Mouse (Mus musculus) lung, embryonic 16.5 days (tissue): ENCODE results near the gene Sorcs3. TPM values are rescaled to one million over a fixed set of nuclear protein-coding genes. Genes with fewer than 3 reads are reported as not detected.

Experiments used
- ATAC-seq: fragments of 200-750 bp; cut with Nextera tagmentation; 2 replicates; pipeline ENCODE4 v1.8.0; 2017; ENCODE audit warnings: low read depth, mild to moderate bottlenecking, moderate library complexity
- H3K27ac ChIP-seq: fragments of 300-500 bp; sonication (generic); 2 replicates; pipeline ENCODE4 v1.5.1; 2014; ENCODE audit warnings: mild to moderate bottlenecking, control low read depth, low read length
- H3K27me3 ChIP-seq: fragments of 300-500 bp; sonication (generic); 2 replicates; pipeline ENCODE4 v1.6.1; 2014; ENCODE audit warnings: low read depth, low read length, mixed read lengths; ENCODE audit not compliant: control insufficient read depth, insufficient read depth
- H3K36me3 ChIP-seq: fragments of 300-500 bp; sonication (generic); 2 replicates; pipeline ENCODE4 v1.6.1; 2014; ENCODE audit warnings: low read length; ENCODE audit not compliant: control insufficient read depth, insufficient read depth
- H3K4me1 ChIP-seq: fragments of 300-500 bp; sonication (generic); replicated peaks from 2 replicates; pipeline ENCODE4 v1.6.1; 2014; ENCODE audit warnings: low read length, mixed read lengths; ENCODE audit not compliant: control insufficient read depth, insufficient read depth
- H3K4me2 ChIP-seq: fragments of 300-500 bp; sonication (generic); 2 replicates; pipeline ENCODE4 v1.6.1; 2014; ENCODE audit warnings: low read depth, low read length, control low read depth
- H3K4me3 ChIP-seq: fragments of 300-500 bp; sonication (generic); 2 replicates; pipeline ENCODE4 v1.5.1; 2014; ENCODE audit warnings: mild to moderate bottlenecking, low read length, control low read depth
- H3K9ac ChIP-seq: fragments of 300-500 bp; sonication (generic); 2 replicates; pipeline ENCODE4 v1.6.1; 2014; ENCODE audit warnings: low read length, control low read depth
- H3K9me3 ChIP-seq: fragments of 300-500 bp; sonication (generic); 2 replicates; pipeline ENCODE4 v1.6.1; 2016; ENCODE audit warnings: low read length; ENCODE audit not compliant: control insufficient read depth
- WGBS: fragments of 180-500 bp; shearing (Covaris S2); extraction: QIAGEN DNeasy Blood & Tissue Kit; methylation state at CpG from one replicate; pipeline ENCODE4 v1.1.7; 2014; 5-methylcytosine and 5-hydroxymethylcytosine counted together
- polyA plus RNA-seq: library from polyadenylated mRNA; unstranded; fragments of >200 nt; fragmentation: Nextera tagmentation; extraction: Ambion mirVana; gene quantifications from 2 replicates; pipeline ENCODE4 v1.2.1, GENCODE M21; 2015

The Sorcs3 gene
- polyA plus RNA-seq, 1 experiment from 2014 or later = 0.20 TPM

GRCm38 (mm10) chr19:48206861-48207730 is 1.3 kb downstream of the Sorcs3 start:
- Histone ChIP-seq H3K4me1 (peaks cover 8% of the 10 kb centered on the region), H3K4me2 (peak overlapping the region; percentile 91; the same call in 1 of the 2 replicates), H3K27ac (no peak overlapping the region), H3K27me3 (peaks cover 53% of the 10 kb centered on the region), H3K9me3 (no peaks in the 10 kb centered on the region), H3K9ac (no peak overlapping the region), H3K36me3 (no peaks in the 10 kb centered on the region), H3K4me3 (0 out of 2 replicates have a peak overlapping the region, but pooled peaks have one; percentile 8)
- ATAC-seq = no peak
- WGBS = 3% methylated on average over 20 of the region's 21 CpGs

- no peak overlapping the region for H3K4me2 ChIP-seq
- ATAC-seq = no peak
- WGBS = 9% methylated on average over 10 of the region's 10 CpGs
- H3K4me1 ChIP-seq = peaks cover 8% of the 10 kb centered on the region
- H3K27ac ChIP-seq = no peak overlapping the region
- H3K9me3 ChIP-seq = no peaks in the 10 kb centered on the region
- no peak overlapping the region for H3K4me3 ChIP-seq
- H3K27me3 ChIP-seq = peaks cover 53% of the 10 kb centered on the region
- no peak overlapping the region for H3K9ac ChIP-seq
- no peaks in the 10 kb centered on the region for H3K36me3 ChIP-seq
Measured at GRCm38 (mm10) chr19:48207731-48208370, 2.0 kb downstream of the Sorcs3 start.

- ATAC-seq = no peak
- no peak overlapping the region for H3K4me3 ChIP-seq
- H3K9me3 ChIP-seq = no peaks in the 10 kb centered on the region
- H3K27me3 ChIP-seq = no peaks in the 10 kb centered on the region
- H3K27ac ChIP-seq = no peak overlapping the region
- H3K9ac ChIP-seq = no peak overlapping the region
- H3K4me1 ChIP-seq = no peaks in the 10 kb centered on the region
- H3K36me3 ChIP-seq = no peaks in the 10 kb centered on the region
- H3K4me2 ChIP-seq = no peak overlapping the region
Measured at GRCm38 (mm10) chr19:48215379-48215778, 9.6 kb downstream of the Sorcs3 start.

- no peaks in the 10 kb centered on the region for H3K4me1 ChIP-seq
- ATAC-seq = no peak
- WGBS = 55% methylated on average over 13 of the region's 13 CpGs
Measured at GRCm38 (mm10) chr19:48237786-48238372, 32.1 kb downstream of the Sorcs3 start.

GRCm38 (mm10) chr19:48238391-48238790 is 32.6 kb downstream of the Sorcs3 start:
- no peaks in the 10 kb centered on the region for H3K27me3 ChIP-seq
- ATAC-seq = no peak
- no peak overlapping the region for H3K4me3 ChIP-seq
- H3K4me2 ChIP-seq = no peak overlapping the region
- no peaks in the 10 kb centered on the region for H3K36me3 ChIP-seq
- no peak overlapping the region for H3K27ac ChIP-seq
- H3K9me3 ChIP-seq = no peaks in the 10 kb centered on the region
- H3K9ac ChIP-seq = no peak overlapping the region
- H3K4me1 ChIP-seq = no peaks in the 10 kb centered on the region
- 78% methylated on average over 9 of the region's 9 CpGs for WGBS

More at GRCm38 (mm10) chr19:48237786-48238372, 32.1 kb downstream of the Sorcs3 start:
- Histone ChIP-seq H3K27ac (no peak overlapping the region), H3K27me3 (no peaks in the 10 kb centered on the region), H3K36me3 (no peaks in the 10 kb centered on the region), H3K9ac (no peak overlapping the region), H3K9me3 (no peaks in the 10 kb centered on the region), H3K4me2 (no peak overlapping the region), H3K4me3 (no peak overlapping the region)

- Histone ChIP-seq H3K36me3 (no peaks in the 10 kb centered on the region), H3K27me3 (no peaks in the 10 kb centered on the region), H3K9me3 (no peaks in the 10 kb centered on the region), H3K9ac (no peak overlapping the region), H3K4me1 (no peaks in the 10 kb centered on the region), H3K4me3 (no peak overlapping the region), H3K27ac (no peak overlapping the region), H3K4me2 (no peak overlapping the region)
- ATAC-seq = no peak
- whole genome bisulfite sequencing = 65% methylated on average over 2 of the region's 2 CpGs
Measured at GRCm38 (mm10) chr19:48240960-48241359, 35.1 kb downstream of the Sorcs3 start.

- Histone ChIP-seq H3K27ac (no peak overlapping the region), H3K4me2 (no peak overlapping the region), H3K9me3 (no peaks in the 10 kb centered on the region), H3K9ac (no peak overlapping the region), H3K36me3 (no peaks in the 10 kb centered on the region), H3K4me1 (no peaks in the 10 kb centered on the region), H3K4me3 (no peak overlapping the region), H3K27me3 (no peaks in the 10 kb centered on the region)
- WGBS = 53% methylated on average over 3 of the region's 3 CpGs
- no peak for ATAC-seq
Measured at GRCm38 (mm10) chr19:48244036-48244435, 38.2 kb downstream of the Sorcs3 start.

GRCm38 (mm10) chr19:48259223-48259622 is 53.4 kb downstream of the Sorcs3 start:
- Histone ChIP-seq H3K4me2 (no peak overlapping the region), H3K36me3 (no peaks in the 10 kb centered on the region), H3K4me1 (no peaks in the 10 kb centered on the region), H3K27me3 (no peaks in the 10 kb centered on the region), H3K9ac (no peak overlapping the region), H3K9me3 (no peaks in the 10 kb centered on the region), H3K27ac (no peak overlapping the region), H3K4me3 (no peak overlapping the region)
- WGBS = 59% methylated on average over 7 of the region's 7 CpGs
- ATAC-seq = no peak

GRCm38 (mm10) chr19:48260671-48261070 is 54.8 kb downstream of the Sorcs3 start:
- WGBS = 76% methylated on average over 8 of the region's 8 CpGs
- no peaks in the 10 kb centered on the region for H3K27me3 ChIP-seq
- H3K27ac ChIP-seq = no peak overlapping the region
- H3K4me2 ChIP-seq = no peak overlapping the region
- no peaks in the 10 kb centered on the region for H3K36me3 ChIP-seq
- H3K4me1 ChIP-seq = no peaks in the 10 kb centered on the region
- ATAC-seq = no peak
- no peak overlapping the region for H3K9ac ChIP-seq
- H3K9me3 ChIP-seq = no peaks in the 10 kb centered on the region
- no peak overlapping the region for H3K4me3 ChIP-seq
